Mouse (Mus musculus): ENCODE results near the gene Dmrtb1.

GRCm38 (mm10) chr4:107683006-107683756 is 849 bp downstream of the Dmrtb1 start:
- no peak for TF ChIP-seq CTCF (conservative IDR thresholded peaks at IDR 0.05 in 1 of 2, IDR thresholded peaks at IDR 0.05 in 1 of 2; ENCODE audit: low read depth in 2 of 2, low read length in 2 of 2)
- no peak for TF ChIP-seq MAX (IDR thresholded peaks at IDR 0.05; ENCODE audit: low read length)
- no peak for TF ChIP-seq GABPA (IDR thresholded peaks at IDR 0.05; ENCODE audit: insufficient replicate concordance, low read depth, low read length)
- TF ChIP-seq POLR2AphosphoS2 (IDR thresholded peaks at IDR 0.05; ENCODE audit: low read depth, low read length), result no peak
